Mouse (Mus musculus): ENCODE results near the gene Ptprt. TPM values are rescaled to one million over a fixed set of nuclear protein-coding genes. Genes with fewer than 3 reads are reported as not detected.

Gene Ptprt
- polyA plus RNA-seq, 1 experiment: 0.01 TPM

GRCm38 (mm10) chr2:162391834-162392233, 269.1 kb downstream of the Ptprt start:
- Histone ChIP-seq H3K9me3 (peaks cover 64% of the 10 kb centered on the region), H3K4me3 (replicated peaks) (no peak overlapping the region), H3K36me3 (replicated peaks; ENCODE audit: low read length) (no peaks in the 10 kb centered on the region), H3K27me3 (replicated peaks) (no peaks in the 10 kb centered on the region), H3K4me1 (no peaks in the 10 kb centered on the region)
- TF ChIP-seq FLI1 (IDR thresholded peaks at IDR 0.05; ENCODE audit: low read length) (no peak), GATA1 (IDR thresholded peaks at IDR 0.05; ENCODE audit: borderline replicate concordance, low read length) (no peak)

- no peaks in the 10 kb centered on the region for H3K27me3 ChIP-seq (replicated peaks)
- TF ChIP-seq FLI1 (IDR thresholded peaks at IDR 0.05; ENCODE audit: low read length): no peak
- TF ChIP-seq GATA1 (IDR thresholded peaks at IDR 0.05; ENCODE audit: borderline replicate concordance, low read length): no peak
- H3K4me1 ChIP-seq: no peaks in the 10 kb centered on the region
- H3K4me3 ChIP-seq (replicated peaks): no peak overlapping the region
- H3K9me3 ChIP-seq: peaks cover 52% of the 10 kb centered on the region
- no peaks in the 10 kb centered on the region for H3K36me3 ChIP-seq (replicated peaks; ENCODE audit: low read length)
Measured at GRCm38 (mm10) chr2:162377309-162377708, 283.6 kb downstream of the Ptprt start.

DNA sequence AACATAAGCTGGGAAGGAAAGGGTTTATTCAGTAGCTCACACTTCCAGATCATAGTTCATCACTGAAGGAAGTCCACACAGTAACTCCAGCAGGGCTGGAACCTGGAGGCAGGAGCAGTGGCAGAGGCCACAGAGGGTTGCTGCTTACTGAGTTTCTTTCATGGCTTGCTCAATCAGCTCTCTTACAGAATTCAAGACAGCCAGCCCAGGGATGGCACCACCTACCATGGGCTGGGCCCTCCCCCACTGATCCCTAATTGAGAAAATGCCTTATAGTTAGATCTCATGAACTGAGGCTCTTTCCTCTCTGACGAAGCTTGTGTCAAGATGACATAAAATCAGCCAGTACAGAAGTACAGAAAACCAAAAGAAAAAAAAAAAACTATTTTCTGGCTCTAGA, 311.9 kb downstream of the Ptprt start:
- Histone ChIP-seq H3K4me3 (replicated peaks) (no peak overlapping the region), H3K36me3 (replicated peaks; ENCODE audit: low read length) (no peaks in the 10 kb centered on the region), H3K27me3 (replicated peaks) (no peaks in the 10 kb centered on the region), H3K4me1 (no peaks in the 10 kb centered on the region), H3K9me3 (peaks cover 19% of the 10 kb centered on the region)
- TF ChIP-seq GATA1 (IDR thresholded peaks at IDR 0.05; ENCODE audit: borderline replicate concordance, low read length): no peak

DNA sequence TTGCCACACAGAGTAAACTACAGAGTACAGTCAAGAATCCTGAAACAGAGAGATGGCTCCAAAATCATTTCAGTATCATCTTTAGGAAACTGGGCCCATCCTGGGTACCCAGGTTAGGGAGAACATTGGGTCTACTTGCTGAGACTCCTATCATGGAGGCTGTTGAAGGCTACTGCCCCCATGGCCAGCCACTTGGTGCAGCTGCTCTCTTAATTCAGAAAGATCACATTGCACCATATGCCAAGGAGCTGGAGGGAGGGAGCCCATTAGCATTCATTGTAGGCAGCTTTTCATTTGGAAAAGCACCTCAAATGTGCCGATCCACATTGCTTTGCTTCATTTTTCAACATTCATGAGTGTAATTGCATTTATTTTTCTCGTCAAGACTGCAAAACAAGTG, 319.1 kb downstream of the Ptprt start:
- no peak for TF ChIP-seq GATA1 (IDR thresholded peaks at IDR 0.05; ENCODE audit: borderline replicate concordance, low read length)
- no peak for TF ChIP-seq FLI1 (IDR thresholded peaks at IDR 0.05; ENCODE audit: low read length)
- H3K36me3 ChIP-seq (replicated peaks; ENCODE audit: low read length): no peaks in the 10 kb centered on the region
- H3K4me1 ChIP-seq: no peaks in the 10 kb centered on the region
- H3K9me3 ChIP-seq: peaks cover 19% of the 10 kb centered on the region; the same call in 1 of the 2 replicates
- H3K4me3 ChIP-seq (replicated peaks): no peak overlapping the region
- no peaks in the 10 kb centered on the region for H3K27me3 ChIP-seq (replicated peaks)

DNA sequence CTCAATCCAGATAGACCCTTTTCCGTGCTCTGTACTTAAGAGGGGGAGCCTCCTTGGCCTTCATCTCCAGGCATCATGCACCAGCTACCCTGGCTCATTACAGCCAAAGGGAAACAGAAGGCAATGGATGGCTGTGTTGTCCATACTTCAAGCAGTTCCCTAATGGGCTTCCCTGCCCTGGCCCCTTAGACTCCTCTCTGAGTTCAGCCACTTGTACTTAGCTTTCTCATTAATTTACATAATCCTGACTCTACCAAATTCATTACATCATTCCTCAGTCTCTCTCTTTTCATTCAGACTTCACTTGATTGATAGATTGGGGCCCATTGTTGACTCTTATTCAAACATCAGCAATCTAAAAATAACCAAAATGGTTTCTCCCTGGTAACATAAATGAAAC, 320.7 kb downstream of the Ptprt start:
- H3K36me3 ChIP-seq (replicated peaks; ENCODE audit: low read length): no peaks in the 10 kb centered on the region
- H3K9me3 ChIP-seq: peaks cover 24% of the 10 kb centered on the region
- H3K4me3 ChIP-seq (replicated peaks): no peak overlapping the region
- H3K4me1 ChIP-seq: no peaks in the 10 kb centered on the region
- no peaks in the 10 kb centered on the region for H3K27me3 ChIP-seq (replicated peaks)
- TF ChIP-seq FLI1 (IDR thresholded peaks at IDR 0.05; ENCODE audit: low read length) (no peak), GATA1 (IDR thresholded peaks at IDR 0.05; ENCODE audit: borderline replicate concordance, low read length) (no peak)

- peaks cover 45% of the 10 kb centered on the region for H3K9me3 ChIP-seq
- no peaks in the 10 kb centered on the region for H3K4me1 ChIP-seq
Measured at GRCm38 (mm10) chr2:162332066-162332683, 328.8 kb downstream of the Ptprt start.

GRCm38 (mm10) chr2:162329430-162329829, 331.5 kb downstream of the Ptprt start:
- H3K36me3 ChIP-seq (replicated peaks; ENCODE audit: low read length): no peaks in the 10 kb centered on the region
- H3K9me3 ChIP-seq: peaks cover 44% of the 10 kb centered on the region

More at GRCm38 (mm10) chr2:162332066-162332683, 328.8 kb downstream of the Ptprt start:
- Histone ChIP-seq H3K4me3 (replicated peaks) (no peak overlapping the region), H3K36me3 (replicated peaks; ENCODE audit: low read length) (no peaks in the 10 kb centered on the region), H3K27me3 (replicated peaks) (no peaks in the 10 kb centered on the region)
- TF ChIP-seq FLI1 (IDR thresholded peaks at IDR 0.05; ENCODE audit: low read length): no peak
- TF ChIP-seq GATA1 (IDR thresholded peaks at IDR 0.05; ENCODE audit: borderline replicate concordance, low read length): no peak

GRCm38 (mm10) chr2:162322411-162322810, 338.5 kb downstream of the Ptprt start:
- TF ChIP-seq GATA1 (IDR thresholded peaks at IDR 0.05; ENCODE audit: borderline replicate concordance, low read length): no peak
- no peak for TF ChIP-seq FLI1 (IDR thresholded peaks at IDR 0.05; ENCODE audit: low read length)
- Histone ChIP-seq H3K27me3 (replicated peaks) (no peaks in the 10 kb centered on the region), H3K9me3 (peaks cover 54% of the 10 kb centered on the region), H3K36me3 (replicated peaks; ENCODE audit: low read length) (no peaks in the 10 kb centered on the region), H3K4me3 (replicated peaks) (no peak overlapping the region), H3K4me1 (no peaks in the 10 kb centered on the region)

More at GRCm38 (mm10) chr2:162329430-162329829, 331.5 kb downstream of the Ptprt start:
- no peaks in the 10 kb centered on the region for H3K4me1 ChIP-seq
- TF ChIP-seq GATA1 (IDR thresholded peaks at IDR 0.05; ENCODE audit: borderline replicate concordance, low read length): no peak
- no peak for TF ChIP-seq FLI1 (IDR thresholded peaks at IDR 0.05; ENCODE audit: low read length)
- peak overlapping the region; percentile 56 for H3K4me3 ChIP-seq (replicated peaks)
- H3K27me3 ChIP-seq (replicated peaks): no peaks in the 10 kb centered on the region

DNA sequence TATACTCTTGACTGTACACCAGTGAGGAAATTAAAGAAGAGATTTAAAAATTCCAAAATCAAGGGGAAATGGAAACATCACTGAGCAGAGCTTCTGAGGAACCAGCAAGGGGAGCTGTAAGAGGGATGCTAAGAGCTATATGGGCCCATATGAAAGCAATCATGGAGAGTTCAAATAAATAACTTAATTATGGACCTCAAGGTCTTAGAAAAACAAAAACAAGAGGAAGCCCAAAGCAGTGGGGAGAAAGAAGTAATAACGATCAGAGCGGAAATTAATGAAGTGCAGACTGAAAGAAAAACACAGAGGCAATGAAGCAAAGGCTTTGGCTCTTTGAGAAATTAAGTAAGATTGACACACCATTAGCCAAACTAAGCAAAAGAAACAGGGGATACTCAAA, 353.0 kb downstream of the Ptprt start:
- Histone ChIP-seq H3K9me3 (peaks cover 10% of the 10 kb centered on the region), H3K4me3 (replicated peaks) (no peak overlapping the region), H3K4me1 (no peaks in the 10 kb centered on the region), H3K27me3 (replicated peaks) (no peaks in the 10 kb centered on the region), H3K36me3 (replicated peaks; ENCODE audit: low read length) (no peaks in the 10 kb centered on the region)
- no peak for TF ChIP-seq GATA1 (IDR thresholded peaks at IDR 0.05; ENCODE audit: borderline replicate concordance, low read length)

GRCm38 (mm10) chr2:162294070-162294469, 366.9 kb downstream of the Ptprt start:
- peaks cover 19% of the 10 kb centered on the region for H3K9me3 ChIP-seq
- TF ChIP-seq FLI1 (IDR thresholded peaks at IDR 0.05; ENCODE audit: low read length): no peak
- no peak for TF ChIP-seq GATA1 (IDR thresholded peaks at IDR 0.05; ENCODE audit: borderline replicate concordance, low read length)
- no peak overlapping the region for H3K4me3 ChIP-seq (replicated peaks)
- H3K4me1 ChIP-seq: no peaks in the 10 kb centered on the region
- H3K36me3 ChIP-seq (replicated peaks; ENCODE audit: low read length): no peaks in the 10 kb centered on the region
- H3K27me3 ChIP-seq (replicated peaks): no peaks in the 10 kb centered on the region

Measured in megakaryocyte, embryonic 14.5 days (primary cell).